Comparison of ENCODE assay signal across 21 mouse cellular contexts in the genomic region with DNA sequence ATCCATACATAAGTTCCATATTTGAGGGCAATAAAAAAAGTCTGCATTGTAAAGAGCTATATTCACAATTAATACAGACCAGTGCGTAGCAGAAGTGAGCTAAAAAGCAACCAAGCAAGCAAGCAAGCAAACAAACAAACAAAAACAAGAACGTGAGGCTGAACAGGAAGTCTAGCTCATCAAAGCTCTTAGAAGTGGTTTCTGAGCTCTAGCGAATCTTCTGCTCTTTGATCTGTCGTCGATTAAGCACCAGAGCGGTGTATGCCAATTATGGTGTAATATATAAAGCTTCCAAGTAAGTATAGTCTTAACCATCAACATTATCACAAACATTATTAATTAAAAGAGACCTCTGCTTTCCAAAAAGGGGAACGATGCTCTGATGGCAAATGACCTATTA.
DNase-seq lines count a peak whose midpoint lies in the region; ATAC-seq lines count a peak whose summit lies in the region.
"Had no signal": no experiment of that assay in that cellular context is flagged by ENCODE, and none has a peak within 500 bp of the region (broad histone marks: within the 10 kb centered on the region; RNA-seq: fewer than 3 reads in every experiment).

No protein-coding gene starts in this region.

- DNase-seq in thymus, postnatal 0 days (ENCODE audit: low spot score): peak; percentile 17
- no peak for DNase-seq in thymus, postnatal 36 days
- DNase-seq in T-cell, adult 2 months (ENCODE audit: low spot score): peak; percentile 23
- no peak for DNase-seq in frontal cortex, postnatal 36 days (ENCODE audit: low spot score in 2 of 2)
- DNase-seq in lung, postnatal 10 days: no peak
- DNase-seq in testis, postnatal 10 days (ENCODE audit: low spot score): no peak
- DNase-seq: adrenal gland, adult 8-10 months; adrenal gland, postnatal 25 days; B cell, adult 2 months; cerebellum, adult 11-12 months; cerebellum, adult 8-10 months; cerebellum, postnatal 10 days; cerebellum, postnatal 36 days; embryo, embryonic 11 days; forebrain, postnatal 0 days; gastrocnemius, postnatal 25 days had no signal

- peak; percentile 91 for ATAC-seq in inflammation-experienced regulatory T-cells, adult 6 months
- ATAC-seq: forebrain, embryonic 13.5 days; forebrain, postnatal 0 days; hindbrain, embryonic 16.5 days; intestine, postnatal 0 days; Patski had no signal

Comparison
In these comparisons a context has a peak if more than half of its experiments do, and no peak if none do; other contexts are left out.
1. DNase-seq: peak in thymus, postnatal 0 days (single experiment) and T-cell, adult 2 months (single experiment); none in thymus, postnatal 36 days (0 of 2), frontal cortex, postnatal 36 days (0 of 2), lung, postnatal 10 days (single experiment) and testis, postnatal 10 days (single experiment).